Mouse (Mus musculus) midbrain, embryonic 16.5 days (tissue): Measurements from ENCODE around the gene Clec4e. TPM values are rescaled to one million over a fixed set of nuclear protein-coding genes. Genes with fewer than 3 reads are reported as not detected.
"Not testable (repeated sequence)": the region's sequence is repeated elsewhere in the genome, so short reads cannot be mapped to it uniquely, and the experiment has no call there.

Experiments
- ATAC-seq: fragments of 200-750 bp; cut with Nextera tagmentation; 2 replicates; pipeline ENCODE4 v1.8.0; 2017; ENCODE audit warnings: moderate TSS enrichment
- H3K27ac ChIP-seq: fragments of 300-500 bp; sonication (generic); 2 replicates; pipeline ENCODE4 v1.5.1; 2014; ENCODE audit warnings: mild to moderate bottlenecking, low read length, mixed read lengths
- H3K27me3 ChIP-seq: fragments of 300-500 bp; sonication (generic); 2 replicates; pipeline ENCODE4 v1.6.1; 2014; ENCODE audit warnings: low read depth, low read length, mixed read lengths; ENCODE audit not compliant: control insufficient read depth, insufficient read depth
- H3K36me3 ChIP-seq: fragments of 300-500 bp; sonication (generic); 2 replicates; pipeline ENCODE4 v1.6.1; 2014; ENCODE audit warnings: mild to moderate bottlenecking, low read length, moderate library complexity, mixed read lengths; ENCODE audit not compliant: control insufficient read depth, insufficient read depth
- H3K4me1 ChIP-seq: fragments of 300-500 bp; sonication (generic); 2 replicates; pipeline ENCODE4 v1.6.1; 2014; ENCODE audit warnings: mild to moderate bottlenecking, low read length, mixed read lengths; ENCODE audit not compliant: control insufficient read depth, insufficient read depth
- H3K4me2 ChIP-seq: fragments of 300-500 bp; sonication (generic); 2 replicates; pipeline ENCODE4 v1.6.1; 2014; ENCODE audit warnings: mild to moderate bottlenecking, low read length, mixed read lengths
- H3K4me3 ChIP-seq: fragments of 300-500 bp; sonication (generic); 2 replicates; pipeline ENCODE4 v1.5.1; 2014; ENCODE audit warnings: low read depth, mild to moderate bottlenecking, low read length, moderate library complexity, mixed read lengths
- H3K9ac ChIP-seq: fragments of 300-500 bp; sonication (generic); 2 replicates; pipeline ENCODE4 v1.6.1; 2014; ENCODE audit warnings: low read depth, low read length, mixed read lengths
- H3K9me3 ChIP-seq: fragments of 300-500 bp; sonication (generic); replicated peaks from 2 replicates; pipeline ENCODE4 v1.6.1; 2014; ENCODE audit warnings: mild to moderate bottlenecking, low read length, mixed read lengths; ENCODE audit not compliant: control insufficient read depth, poor library complexity, severe bottlenecking
- WGBS: fragments of 180-500 bp; shearing (Covaris S2); extraction: QIAGEN DNeasy Blood & Tissue Kit; methylation state at CpG from one replicate; pipeline ENCODE4 v1.1.7; 2014; 5-methylcytosine and 5-hydroxymethylcytosine counted together
- polyA plus RNA-seq: library from polyadenylated mRNA; unstranded; fragments of >200 nt; fragmentation: Nextera tagmentation; extraction: Ambion mirVana; gene quantifications from 2 replicates; pipeline ENCODE4 v1.2.1, GENCODE M21; 2015

Gene Clec4e
- polyA plus RNA-seq, 1 experiment from 2014 or later: not detected

GRCm38 (mm10) chr6:123248862-123249261, 40.8 kb downstream of the Clec4e start:
- ATAC-seq, H3K4me2 ChIP-seq, H3K27me3 ChIP-seq, H3K4me3 ChIP-seq, H3K4me1 ChIP-seq, H3K9me3 ChIP-seq, H3K27ac ChIP-seq, H3K9ac ChIP-seq, H3K36me3 ChIP-seq: not testable (repeated sequence)
- 83% methylated on average over 2 of the region's 2 CpGs for WGBS

GRCm38 (mm10) chr6:123244201-123244600, 45.5 kb downstream of the Clec4e start:
- 89% methylated on average over 5 of the region's 5 CpGs for WGBS
- ATAC-seq: no peak

GRCm38 (mm10) chr6:123237582-123237981, 52.1 kb downstream of the Clec4e start:
- no peak for ATAC-seq
- no peaks in the 10 kb centered on the region for H3K36me3 ChIP-seq
- H3K27me3 ChIP-seq: no peaks in the 10 kb centered on the region
- no peak overlapping the region for H3K4me3 ChIP-seq
- H3K4me1 ChIP-seq: no peaks in the 10 kb centered on the region
- H3K27ac ChIP-seq: no peak overlapping the region
- no peak overlapping the region for H3K4me2 ChIP-seq
- no peak overlapping the region for H3K9ac ChIP-seq
- no peaks in the 10 kb centered on the region for H3K9me3 ChIP-seq

More at GRCm38 (mm10) chr6:123244201-123244600, 45.5 kb downstream of the Clec4e start:
- Histone ChIP-seq H3K4me1 (no peaks in the 10 kb centered on the region), H3K9ac (no peak overlapping the region), H3K27me3 (no peaks in the 10 kb centered on the region), H3K4me2 (no peak overlapping the region), H3K9me3 (no peaks in the 10 kb centered on the region), H3K4me3 (no peak overlapping the region), H3K27ac (no peak overlapping the region), H3K36me3 (no peaks in the 10 kb centered on the region)

Other genes starting within 250 kb of the Clec4e start
- gene Clec4b1, start 239.9 kb downstream of the Clec4e start, polyA plus RNA-seq: not detected in 2 replicates
- 0.61 and 1.5 TPM in 2 replicates for gene Clec4a2, start 183.4 kb downstream of the Clec4e start, polyA plus RNA-seq
- not detected in 2 replicates for gene Clec4b2, start 117.0 kb downstream of the Clec4e start, polyA plus RNA-seq
- gene Clec4n, start 60.0 kb downstream of the Clec4e start, polyA plus RNA-seq: 0.21 and 1.0 TPM in 2 replicates
- gene Clec4d, start 27.8 kb downstream of the Clec4e start, polyA plus RNA-seq: not detected in 2 replicates
- gene Vmn2r19, start 18.5 kb upstream of the Clec4e start, polyA plus RNA-seq: not detected in 2 replicates
- gene Vmn2r20, start 128.2 kb upstream of the Clec4e start, polyA plus RNA-seq: not detected in 2 replicates
- not detected in 2 replicates for gene Vmn2r21, start 243.5 kb upstream of the Clec4e start, polyA plus RNA-seq